Mouse (Mus musculus) bone marrow macrophage, adult 2 months (primary cell): Measurements from ENCODE around the gene Magi2.

Experiments
- CTCF ChIP-seq: IDR thresholded peaks from 2 replicates; pipeline ENCODE4 v1.5.1; 2012; ENCODE audit warnings: low read depth, mild to moderate bottlenecking, low read length, moderate library complexity
- POLR2A ChIP-seq: IDR thresholded peaks from 2 replicates; pipeline ENCODE4 v1.6.1; 2012; ENCODE audit warnings: mild to moderate bottlenecking, low read depth, low read length, borderline replicate concordance

GRCm38 (mm10) chr5:20741193-20741592, 1514.4 kb downstream of the Magi2 start:
- TF ChIP-seq CTCF (no peak), POLR2A (no peak)
